Mouse (Mus musculus) CH12.LX (cell line): ENCODE results near the gene Tarbp1. TPM values are rescaled to one million over a fixed set of nuclear protein-coding genes. Genes with fewer than 3 reads are reported as not detected.

ENCODE experiments used
- DNase-seq: peaks from one replicate; pipeline ENCODE4 v3.0.0-alpha.2; 2013; ENCODE audit errors: extremely low read depth
- H3K27ac ChIP-seq: 2 replicates; pipeline ENCODE4 v1.5.1; 2012; ENCODE audit warnings: low read depth, mild to moderate bottlenecking, control low read depth, moderate library complexity; ENCODE audit not compliant: insufficient read depth
- H3K27me3 ChIP-seq: replicated peaks from 2 replicates; pipeline ENCODE3; 2012; ENCODE audit warnings: inconsistent platforms
- H3K36me3 ChIP-seq, 2 experiments: replicated peaks in 1 of 2; 2 replicates each; pipeline versions ENCODE3 to v1.6.1; 2012; ENCODE audit warnings: inconsistent platforms in 1 of 2, low read length in 1 of 2, mild to moderate bottlenecking in 1 of 2, mixed read lengths in 1 of 2, moderate library complexity in 1 of 2; ENCODE audit not compliant: control insufficient read depth in 1 of 2, insufficient read depth in 1 of 2
- H3K4me1 ChIP-seq, 2 experiments: 2 replicates each; pipeline ENCODE4 v1.6.1; 2012; ENCODE audit warnings: inconsistent platforms in 1 of 2, moderate library complexity in 1 of 2; ENCODE audit not compliant: insufficient read depth in 2 of 2, control insufficient read depth in 1 of 2
- H3K4me2 ChIP-seq: 2 replicates; pipeline ENCODE4 v1.6.1; 2012; ENCODE audit warnings: low read depth, mild to moderate bottlenecking, control low read depth; ENCODE audit not compliant: poor library complexity, insufficient read depth, severe bottlenecking
- H3K4me3 ChIP-seq, 3 experiments: fragments of 150-350 bp in 1 of 3; sonication (generic) in 1 of 3; replicated peaks in 1 of 3; 2 replicates each; pipeline versions ENCODE3 to v1.5.1; 2011 to 2012; ENCODE audit warnings: low read depth in 2 of 3, low read length in 2 of 3, mild to moderate bottlenecking in 2 of 3, moderate library complexity in 2 of 3, control low read depth in 1 of 3, improper control_type of control experiment in 1 of 3, inconsistent platforms in 1 of 3, mixed read lengths in 1 of 3; ENCODE audit not compliant: poor library complexity in 1 of 3
- H3K79me2 ChIP-seq: replicated peaks from 2 replicates; pipeline ENCODE4 v1.6.1; 2012; ENCODE audit warnings: mild to moderate bottlenecking, moderate library complexity; ENCODE audit not compliant: control insufficient read depth, poor library complexity, insufficient read depth, severe bottlenecking; ENCODE audit errors: extremely low read depth
- H3K9ac ChIP-seq: 2 replicates; pipeline ENCODE4 v1.6.1; 2012; ENCODE audit warnings: low read depth, mild to moderate bottlenecking, control low read depth, moderate library complexity; ENCODE audit not compliant: insufficient read depth
- H3K9me3 ChIP-seq: replicated peaks from 2 replicates; pipeline ENCODE3; 2012; ENCODE audit warnings: low read length, inconsistent platforms, mixed read lengths
- CHD2 ChIP-seq: IDR thresholded peaks from 2 replicates; pipeline ENCODE4 v1.6.1; 2011; ENCODE audit warnings: low read length, improper control_type of control experiment
- ELF1 ChIP-seq: IDR thresholded peaks from 2 replicates; pipeline ENCODE4 v1.6.1; 2014; ENCODE audit warnings: low read depth, mild to moderate bottlenecking, inconsistent platforms, low read length, improper control_type of control experiment
- EP300 ChIP-seq: IDR thresholded peaks from 2 replicates; pipeline ENCODE4 v1.6.1; 2011; ENCODE audit warnings: low read length, improper control_type of control experiment
- ETS1 ChIP-seq: conservative IDR thresholded peaks from 2 replicates; pipeline ENCODE4 v1.6.1; 2012; ENCODE audit warnings: low read depth, mild to moderate bottlenecking, inconsistent platforms, low read length, improper control_type of control experiment, moderate library complexity
- JUND ChIP-seq: conservative IDR thresholded peaks from 2 replicates; pipeline ENCODE4 v1.6.1; 2011; ENCODE audit warnings: low read depth, low read length, improper control_type of control experiment
- MAFK ChIP-seq: IDR thresholded peaks from 2 replicates; pipeline ENCODE4 v1.6.1; 2011; ENCODE audit warnings: low read length, improper control_type of control experiment; ENCODE audit not compliant: insufficient replicate concordance
- MAZ ChIP-seq: IDR thresholded peaks from 2 replicates; pipeline ENCODE4 v1.6.1; 2012; ENCODE audit warnings: low read depth, mild to moderate bottlenecking, inconsistent platforms, low read length, improper control_type of control experiment, moderate library complexity
- MEF2A ChIP-seq: IDR thresholded peaks from 2 replicates; pipeline ENCODE4 v1.6.1; 2014; ENCODE audit warnings: low read depth, mild to moderate bottlenecking, inconsistent platforms, low read length, improper control_type of control experiment, borderline replicate concordance
- MYC ChIP-seq: IDR thresholded peaks from 2 replicates; pipeline ENCODE4 v1.6.1; 2011; ENCODE audit warnings: low read depth, mild to moderate bottlenecking, improper control_type of control experiment, low read length
- NRF1 ChIP-seq: IDR thresholded peaks from 2 replicates; pipeline ENCODE4 v1.6.1; 2014; ENCODE audit warnings: low read depth, mild to moderate bottlenecking, inconsistent platforms, low read length, improper control_type of control experiment, moderate library complexity
- PAX5 ChIP-seq: IDR thresholded peaks from 2 replicates; pipeline ENCODE4 v1.6.1; 2012; ENCODE audit warnings: low read length, inconsistent platforms, mixed read lengths
- POLR2A ChIP-seq: IDR thresholded peaks from 2 replicates; pipeline ENCODE4 v1.6.1; 2011; ENCODE audit warnings: low read depth, mild to moderate bottlenecking, improper control_type of control experiment, low read length
- POLR2AphosphoS2 ChIP-seq: IDR thresholded peaks from 2 replicates; pipeline ENCODE4 v1.6.1; 2011; ENCODE audit warnings: low read depth, low read length, improper control_type of control experiment
- SIN3A ChIP-seq: IDR thresholded peaks from 2 replicates; pipeline ENCODE4 v1.6.1; 2012; ENCODE audit warnings: low read length, improper control_type of control experiment, inconsistent platforms
- SMC3 ChIP-seq: IDR thresholded peaks from 2 replicates; pipeline ENCODE4 v1.6.1; 2011; ENCODE audit warnings: low read depth, low read length, improper control_type of control experiment
- TBP ChIP-seq: conservative IDR thresholded peaks from 2 replicates; pipeline ENCODE4 v1.6.1; 2011; ENCODE audit warnings: low read depth, low read length, improper control_type of control experiment
- TCF12 ChIP-seq: IDR thresholded peaks from 2 replicates; pipeline ENCODE4 v1.6.1; 2014; ENCODE audit warnings: low read depth, mild to moderate bottlenecking, inconsistent platforms, low read length, improper control_type of control experiment
- UBTF ChIP-seq: IDR thresholded peaks from 2 replicates; pipeline ENCODE4 v1.6.1; 2012; ENCODE audit warnings: low read depth, mild to moderate bottlenecking, inconsistent platforms, low read length, improper control_type of control experiment, moderate library complexity
- USF1 ChIP-seq: IDR thresholded peaks from 2 replicates; pipeline ENCODE4 v1.6.1; 2014; ENCODE audit warnings: low read depth, mild to moderate bottlenecking, inconsistent platforms, low read length, improper control_type of control experiment
- dilution Hi-C: fragments of 300-500 bp; cut with MboI; formaldehyde crosslinking; loops from 2 replicates; pipeline ENCODE4 v1.14.3; 2020; ENCODE audit warnings: low sequenced_read_pairs; ENCODE audit not compliant: extremely low pct_unique_long_range_greater_than_20kb, extremely low pct_ligation_motif_present
- in situ Hi-C: fragments of 300-500 bp; cut with MboI; formaldehyde crosslinking; loops from 3 replicates; pipeline ENCODE4 v1.14.3; 2019; ENCODE audit warnings: low sequenced_read_pairs, low pct_ligation_motif_present, low pct_unique_long_range_greater_than_20kb, mixed read lengths
- polyA plus RNA-seq: library from polyadenylated mRNA; unstranded; fragments of >175 nt; gene quantifications from 2 replicates; pipeline ENCODE4 v1.2.1, GENCODE M21; 2012; ENCODE audit warnings: low read depth; ENCODE audit not compliant: insufficient read length
- total RNA-seq, 2 experiments: library from RNA; depleted of rRNA; stranded (reverse); fragments of 300-350 nt in 1 of 2; fragments of >200 nt in 1 of 2; gene quantifications; 2 replicates each; pipeline ENCODE4 v1.2.3; 2012 to 2014

Tarbp1 gene
- total and polyA plus RNA-seq, 3 experiments, result 10.3 to 10.7 (median 10.4) TPM

DNA sequence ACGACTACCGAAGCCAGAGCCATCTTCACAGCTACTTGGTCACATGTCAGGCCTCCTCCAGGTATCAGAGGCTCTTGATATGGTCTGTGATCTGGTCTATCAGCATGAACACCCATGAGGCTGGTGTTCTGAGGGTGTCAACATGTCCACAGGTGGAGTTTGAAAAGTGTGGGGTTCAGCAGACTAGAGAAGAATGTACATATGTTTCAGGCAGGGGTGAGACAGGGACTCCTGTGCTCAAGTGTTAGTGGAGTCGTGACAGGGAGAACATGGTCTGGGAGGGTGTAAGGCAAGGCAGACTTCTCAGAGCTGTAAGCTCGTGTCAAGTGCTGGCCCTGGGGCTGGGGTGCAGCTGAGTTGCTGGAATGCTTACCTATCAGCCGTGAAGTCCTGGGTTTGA lies 22.1 kb upstream of the Tarbp1 start:
- no peaks in the 10 kb centered on the region for H3K9me3 ChIP-seq
- dilution Hi-C loops (loop anchor here (25.0 kb wide), 1 partner anchor 415 kb away; no protein-coding TSS in a partner anchor), in situ Hi-C loops (loop anchor here (5.0 to 25.0 kb wide), 6 partner anchors 85 to 640 kb away; no protein-coding TSS in a partner anchor)
- H3K27me3 ChIP-seq, result no peaks in the 10 kb centered on the region
- no peak overlapping the region for H3K4me2 ChIP-seq
- no peak overlapping the region for H3K4me3 ChIP-seq
- no peak for DNase-seq
- H3K9ac ChIP-seq, result 0 out of 2 replicates have a peak overlapping the region, but pooled peaks have one; percentile 17
- H3K4me1 ChIP-seq, result peaks cover 9 to 21% of the 10 kb centered on the region in 2 experiments
- H3K79me2 ChIP-seq, result no peaks in the 10 kb centered on the region
- no peak overlapping the region for H3K27ac ChIP-seq
- TF ChIP-seq MAFK, result no peak
- TF ChIP-seq TBP, result no peak
- TF ChIP-seq JUND, result no peak
- no peak for TF ChIP-seq TCF12
- no peak for TF ChIP-seq SIN3A
- TF ChIP-seq MYC, result no peak
- no peak for TF ChIP-seq NRF1
- TF ChIP-seq MAZ, result no peak
- no peak for TF ChIP-seq MEF2A
- no peak for TF ChIP-seq EP300
- no peak for TF ChIP-seq USF1
- no peak for TF ChIP-seq PAX5
- TF ChIP-seq POLR2A, result no peak
- TF ChIP-seq ELF1, result no peak
- TF ChIP-seq POLR2AphosphoS2, result no peak
- no peak for TF ChIP-seq UBTF
- TF ChIP-seq CHD2, result no peak
- no peak for TF ChIP-seq ETS1
- no peaks in the 10 kb centered on the region for H3K36me3 ChIP-seq

DNA sequence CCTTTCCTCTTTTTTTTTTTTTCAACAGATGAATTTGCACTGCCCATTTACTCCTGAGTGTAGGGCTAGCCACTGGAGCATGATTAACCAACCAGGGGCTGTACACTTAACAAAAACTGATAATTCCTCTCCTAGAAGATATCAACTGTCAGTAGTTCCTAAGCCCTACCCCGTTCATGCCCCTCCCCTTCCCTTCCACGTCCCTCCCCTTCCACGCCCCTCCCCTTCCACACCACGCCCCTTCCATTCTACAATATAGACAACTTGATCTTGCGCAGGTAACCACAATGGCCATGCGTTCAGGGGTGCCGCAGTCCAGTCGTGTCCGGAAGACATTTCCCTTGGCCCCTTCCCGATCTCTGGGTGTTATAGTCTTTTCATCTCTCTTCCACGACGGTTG lies 20.6 kb upstream of the Tarbp1 start:
- in situ Hi-C loops (loop anchor here (5.0 to 25.0 kb wide), 6 partner anchors 87 to 642 kb away; no protein-coding TSS in a partner anchor), dilution Hi-C loops (loop anchor here (25.0 kb wide), 1 partner anchor 417 kb away; no protein-coding TSS in a partner anchor)
- TF ChIP-seq SMC3 (no peak), CHD2 (no peak)
- Histone ChIP-seq H3K4me2 (no peak overlapping the region), H3K27ac (no peak overlapping the region), H3K79me2 (no peaks in the 10 kb centered on the region), H3K36me3 (no peaks in the 10 kb centered on the region), H3K4me3 (no peak overlapping the region), H3K27me3 (peaks cover 2% of the 10 kb centered on the region), H3K9me3 (no peaks in the 10 kb centered on the region), H3K9ac (no peak overlapping the region), H3K4me1 (peaks cover 8 to 19% of the 10 kb centered on the region in 2 experiments)
- DNase-seq, result no peak
